Mouse (Mus musculus) thymus, adult 2 months (tissue): Measurements from ENCODE around the gene Rps16. TPM values are rescaled to one million over a fixed set of nuclear protein-coding genes. Genes with fewer than 3 reads are reported as not detected.

Source experiments
- DNase-seq: peaks from one replicate; pipeline ENCODE4 v3.0.0; 2021
- H3K27ac ChIP-seq: fragments of 200-500 bp; 2 replicates; pipeline ENCODE4 v1.5.1; 2012; ENCODE audit warnings: low read length, control low read depth; ENCODE audit not compliant: control insufficient read depth, insufficient read depth
- H3K27me3 ChIP-seq: fragments of 200-500 bp; 2 replicates; pipeline ENCODE4 v1.6.1; 2012; ENCODE audit warnings: mild to moderate bottlenecking, low read length, moderate library complexity, mixed read lengths; ENCODE audit not compliant: control insufficient read depth, insufficient read depth
- H3K36me3 ChIP-seq: fragments of 200-500 bp; 2 replicates; pipeline ENCODE4 v1.6.1; 2012; ENCODE audit warnings: mild to moderate bottlenecking, low read length, moderate library complexity; ENCODE audit not compliant: control insufficient read depth, insufficient read depth
- H3K4me1 ChIP-seq: fragments of 200-500 bp; replicated peaks from 2 replicates; pipeline ENCODE4 v1.6.1; 2012; ENCODE audit warnings: low read length; ENCODE audit not compliant: control insufficient read depth, insufficient read depth
- H3K4me3 ChIP-seq: fragments of 200-500 bp; 2 replicates; pipeline ENCODE4 v1.5.1; 2012; ENCODE audit warnings: mild to moderate bottlenecking, low read length, control low read depth, moderate library complexity; ENCODE audit not compliant: control insufficient read depth, insufficient read depth
- CTCF ChIP-seq: fragments of 200-500 bp; IDR thresholded peaks from 2 replicates; pipeline ENCODE4 v1.5.1; 2012; ENCODE audit warnings: mild to moderate bottlenecking, control low read depth, low read length, moderate library complexity, borderline replicate concordance; ENCODE audit not compliant: control insufficient read depth, poor library complexity, insufficient read depth; ENCODE audit errors: extremely low read depth
- POLR2A ChIP-seq: fragments of 200-500 bp; IDR thresholded peaks from 2 replicates; pipeline ENCODE4 v1.6.1; 2012; ENCODE audit warnings: mild to moderate bottlenecking, low read length, control low read depth, moderate library complexity; ENCODE audit not compliant: control insufficient read depth, poor library complexity, insufficient read depth; ENCODE audit errors: extremely low read depth
- WGBS: fragments of 180-500 bp; shearing (Covaris S2); methylation state at CpG from one replicate; pipeline ENCODE4 v1.1.7; 2018; 5-methylcytosine and 5-hydroxymethylcytosine counted together
- polyA plus RNA-seq: library from polyadenylated mRNA; depleted of rRNA; stranded (reverse); fragments of >200 nt; gene quantifications from 2 replicates; pipeline ENCODE4 v1.2.3, GENCODE M21; 2012

The Rps16 gene
- polyA plus RNA-seq, 1 experiment: 1,733 TPM

DNA sequence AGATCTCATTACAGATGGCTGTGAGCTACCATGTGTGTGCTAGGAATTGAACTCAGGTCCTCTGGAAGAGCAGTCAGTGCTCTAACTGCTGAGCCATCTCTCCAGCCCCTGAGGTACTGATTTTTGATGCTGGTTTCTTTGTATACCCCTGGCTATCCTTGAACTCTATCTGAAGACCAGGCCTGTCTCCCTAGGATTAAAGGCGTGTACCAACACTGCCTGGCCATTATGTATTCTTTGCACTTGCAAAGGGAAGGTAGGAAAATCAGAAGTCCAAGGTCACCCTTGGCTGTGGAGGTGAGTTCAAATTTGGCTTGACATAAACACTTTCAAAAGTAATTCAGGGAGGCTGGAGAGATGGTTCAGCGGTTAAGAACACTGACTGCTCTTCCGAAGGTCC lies 4.1 kb downstream of the Rps16 start:
- 98% methylated on average over 3 of the region's 3 CpGs for WGBS
- TF ChIP-seq POLR2A (no peak), CTCF (no peak)

DNA sequence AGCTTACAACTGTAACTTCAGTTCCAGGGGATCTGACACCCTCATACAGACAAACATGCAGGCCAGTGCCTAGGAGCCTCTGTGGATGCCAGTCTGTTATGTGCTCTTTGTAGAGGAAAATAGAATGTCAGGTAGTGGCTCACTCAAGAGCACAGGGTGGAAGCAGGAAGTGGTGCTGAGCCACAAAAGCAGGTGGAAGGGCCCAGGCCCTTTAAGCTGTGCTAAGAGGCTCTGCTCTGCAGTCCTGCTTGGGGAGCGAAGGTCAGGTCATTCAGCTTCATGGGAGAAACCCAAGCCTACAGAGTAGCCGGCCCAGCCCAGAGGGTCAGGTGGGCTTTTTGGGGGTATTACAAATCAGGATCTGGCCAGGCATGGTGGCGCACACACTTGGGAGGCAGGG lies 4.8 kb downstream of the Rps16 start:
- DNase-seq: peak; percentile 60
- Histone ChIP-seq H3K27me3 (no peaks in the 10 kb centered on the region), H3K4me1 (peaks cover 11% of the 10 kb centered on the region), H3K27ac (peak overlapping the region; percentile 60), H3K36me3 (peaks cover 21% of the 10 kb centered on the region), H3K4me3 (no peak overlapping the region)
- TF ChIP-seq POLR2A: no peak
- TF ChIP-seq CTCF: no peak
- 46% methylated on average over 3 of the region's 3 CpGs for WGBS

More for the DNA sequence above, 4.1 kb downstream of the Rps16 start:
- DNase-seq: no peak
- no peak overlapping the region for H3K27ac ChIP-seq
- H3K4me1 ChIP-seq: peaks cover 16% of the 10 kb centered on the region
- H3K4me3 ChIP-seq: no peak overlapping the region
- no peaks in the 10 kb centered on the region for H3K27me3 ChIP-seq
- peaks cover 15% of the 10 kb centered on the region for H3K36me3 ChIP-seq

GRCm38 (mm10) chr7:28356981-28357380 lies 6.5 kb downstream of the Rps16 start:
- Histone ChIP-seq H3K27me3 (no peaks in the 10 kb centered on the region), H3K4me1 (peaks cover 6% of the 10 kb centered on the region), H3K4me3 (no peak overlapping the region), H3K27ac (no peak overlapping the region), H3K36me3 (peaks cover 36% of the 10 kb centered on the region)
- WGBS: 92% methylated on average over 5 of the region's 5 CpGs
- TF ChIP-seq CTCF (no peak), POLR2A (no peak)
- DNase-seq: no peak

DNA sequence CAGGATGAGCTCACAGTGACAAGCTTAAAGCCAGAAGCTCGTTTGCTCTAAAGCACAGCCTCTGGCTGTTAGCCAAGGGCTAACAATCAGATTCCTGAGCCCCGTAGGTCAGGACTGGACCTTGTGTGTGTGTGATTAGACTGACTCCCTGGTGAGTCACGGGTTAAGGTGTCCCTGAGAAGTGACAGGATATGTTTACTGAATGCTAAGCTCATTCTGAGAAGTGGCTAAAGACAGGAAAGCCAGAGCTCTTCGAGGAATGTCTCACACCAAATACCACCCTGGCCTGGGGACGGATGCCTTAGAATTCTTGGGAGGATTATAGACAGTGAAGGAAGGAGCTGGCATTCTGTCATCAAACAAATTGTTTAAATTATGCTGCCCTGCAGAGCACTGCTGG lies 7.5 kb downstream of the Rps16 start:
- TF ChIP-seq CTCF (no peak), POLR2A (no peak)
- 61% methylated on average over 5 of the region's 5 CpGs for whole genome bisulfite sequencing
- no peak for DNase-seq
- Histone ChIP-seq H3K4me1 (peaks cover 6% of the 10 kb centered on the region), H3K36me3 (peaks cover 41% of the 10 kb centered on the region), H3K27ac (no peak overlapping the region), H3K27me3 (no peaks in the 10 kb centered on the region), H3K4me3 (no peak overlapping the region)

DNA sequence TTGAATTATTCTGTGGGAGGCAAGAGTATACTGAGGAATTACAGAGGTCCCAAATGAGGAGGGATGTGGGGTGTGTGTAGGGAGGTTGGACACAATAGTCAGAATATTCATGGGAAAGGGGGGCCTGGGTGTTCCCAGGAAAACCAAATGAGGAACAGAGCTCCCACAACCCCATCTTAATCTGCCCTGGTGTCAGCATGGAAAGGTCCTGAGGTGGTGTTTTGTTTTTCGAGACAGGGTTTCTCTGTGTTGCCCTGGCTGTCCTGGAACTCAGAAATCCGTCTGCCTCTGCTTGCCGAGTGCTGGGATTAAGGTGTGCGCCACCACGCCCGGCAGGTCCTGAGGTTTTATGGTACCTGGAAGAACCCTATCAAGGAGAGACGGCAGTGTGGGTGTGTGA lies 8.0 kb downstream of the Rps16 start:
- DNase-seq: no peak
- Histone ChIP-seq H3K27ac (no peak overlapping the region), H3K4me3 (no peak overlapping the region), H3K36me3 (peaks cover 37% of the 10 kb centered on the region), H3K27me3 (no peaks in the 10 kb centered on the region), H3K4me1 (peaks cover 6% of the 10 kb centered on the region)
- TF ChIP-seq POLR2A (no peak), CTCF (no peak)
- WGBS: 87% methylated on average over 7 of the region's 7 CpGs

DNA sequence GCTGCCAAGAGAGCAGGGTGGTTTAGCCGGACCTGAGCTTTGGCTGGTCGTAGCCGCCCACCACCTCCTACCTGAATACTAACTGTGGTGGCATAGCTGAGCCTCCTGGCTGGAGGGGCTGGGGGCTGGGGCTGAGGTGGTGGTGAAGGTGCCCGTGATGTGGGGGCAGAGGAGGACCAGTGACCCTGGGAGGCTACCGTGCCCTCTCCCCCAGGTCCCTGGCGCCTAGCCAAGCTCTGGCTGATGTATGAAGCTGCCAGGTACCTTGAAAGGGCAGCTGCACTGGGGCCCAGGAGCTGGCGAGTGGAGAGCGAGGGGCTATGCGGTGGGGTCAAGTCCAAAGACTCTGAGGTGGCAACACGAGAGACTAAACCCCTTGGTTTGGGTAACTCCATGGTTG lies 9.4 kb downstream of the Rps16 start:
- DNase-seq: no peak
- no peak overlapping the region for H3K4me3 ChIP-seq
- no peak overlapping the region for H3K27ac ChIP-seq
- TF ChIP-seq CTCF (no peak), POLR2A (no peak)
- peaks cover 6% of the 10 kb centered on the region for H3K4me1 ChIP-seq
- H3K27me3 ChIP-seq: no peaks in the 10 kb centered on the region
- WGBS: 98% methylated on average over 10 of the region's 10 CpGs
- peaks cover 39% of the 10 kb centered on the region for H3K36me3 ChIP-seq

DNA sequence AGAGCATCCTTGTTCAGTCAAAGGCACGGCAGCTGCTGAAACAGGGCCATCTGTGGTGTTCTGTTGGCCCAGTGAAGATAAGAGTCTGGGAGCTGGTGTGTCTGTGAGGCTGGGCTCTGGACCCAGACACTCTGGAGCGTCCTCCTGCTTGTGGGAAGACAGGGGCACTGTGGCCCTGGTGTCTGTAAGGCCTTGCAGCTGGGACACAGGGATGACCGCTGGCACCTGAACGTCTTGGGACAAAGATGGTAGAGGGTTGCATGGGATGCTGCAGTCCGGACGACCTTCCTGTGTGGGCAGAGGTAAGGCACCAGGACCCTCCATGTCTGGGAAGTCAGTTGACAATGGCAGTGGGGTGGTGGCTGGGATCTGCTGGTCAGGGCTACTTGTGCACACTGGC lies 9.8 kb downstream of the Rps16 start:
- Histone ChIP-seq H3K4me3 (no peak overlapping the region), H3K27ac (no peak overlapping the region), H3K4me1 (peaks cover 3% of the 10 kb centered on the region), H3K27me3 (no peaks in the 10 kb centered on the region), H3K36me3 (peaks cover 43% of the 10 kb centered on the region)
- no peak for DNase-seq
- TF ChIP-seq CTCF (no peak), POLR2A (no peak)
- WGBS: 99% methylated on average over 6 of the region's 6 CpGs
